Mouse (Mus musculus): ENCODE results near the gene Gm10837. TPM values are rescaled to one million over a fixed set of nuclear protein-coding genes. Genes with fewer than 3 reads are reported as not detected.
A peak's percentile ranks its signal among the peaks of the same experiment; 100 is the strongest.

The Gm10837 gene
- polyA plus RNA-seq, 1 experiment from 2014 or later, result 0.35 TPM

- H3K4me2 ChIP-seq (ENCODE audit: low read depth, low read length), result peak overlapping the region; percentile 18; the same call in 1 of the 2 replicates
- no peak overlapping the region for H3K4me3 ChIP-seq (ENCODE audit: low read depth, low read length)
- H3K9ac ChIP-seq (replicated peaks; ENCODE audit: low read depth, low read length), result no peak overlapping the region
- H3K4me1 ChIP-seq (ENCODE audit: control insufficient read depth, insufficient read depth, low read length), result peaks cover 8% of the 10 kb centered on the region
- peaks cover 31% of the 10 kb centered on the region for H3K27me3 ChIP-seq (ENCODE audit: control insufficient read depth, insufficient read depth, low read length)
- no peaks in the 10 kb centered on the region for H3K9me3 ChIP-seq (ENCODE audit: control insufficient read depth, low read length)
- no peak overlapping the region for H3K27ac ChIP-seq (ENCODE audit: low read depth, low read length)
- WGBS, result 6% methylated on average over 28 of the region's 28 CpGs
- no peaks in the 10 kb centered on the region for H3K36me3 ChIP-seq (ENCODE audit: control insufficient read depth, insufficient read depth, low read length)
- no peak for ATAC-seq (ENCODE audit: low read depth)
Observed at GRCm38 (mm10) chr14:122468971-122469755, 21.2 kb upstream of the Gm10837 start.

- Histone ChIP-seq H3K27ac (ENCODE audit: low read depth, low read length) (no peak overlapping the region), H3K4me1 (ENCODE audit: control insufficient read depth, insufficient read depth, low read length) (peaks cover 8% of the 10 kb centered on the region), H3K4me2 (ENCODE audit: low read depth, low read length) (no peak overlapping the region), H3K9me3 (ENCODE audit: control insufficient read depth, low read length) (no peaks in the 10 kb centered on the region), H3K9ac (replicated peaks; ENCODE audit: low read depth, low read length) (no peak overlapping the region), H3K27me3 (ENCODE audit: control insufficient read depth, insufficient read depth, low read length) (peaks cover 28% of the 10 kb centered on the region), H3K4me3 (ENCODE audit: low read depth, low read length) (no peak overlapping the region), H3K36me3 (ENCODE audit: control insufficient read depth, insufficient read depth, low read length) (no peaks in the 10 kb centered on the region)
- 10% methylated on average over 31 of the region's 31 CpGs for WGBS
- no peak for ATAC-seq (ENCODE audit: low read depth)
Observed at GRCm38 (mm10) chr14:122471449-122472085, 18.8 kb upstream of the Gm10837 start.

DNA sequence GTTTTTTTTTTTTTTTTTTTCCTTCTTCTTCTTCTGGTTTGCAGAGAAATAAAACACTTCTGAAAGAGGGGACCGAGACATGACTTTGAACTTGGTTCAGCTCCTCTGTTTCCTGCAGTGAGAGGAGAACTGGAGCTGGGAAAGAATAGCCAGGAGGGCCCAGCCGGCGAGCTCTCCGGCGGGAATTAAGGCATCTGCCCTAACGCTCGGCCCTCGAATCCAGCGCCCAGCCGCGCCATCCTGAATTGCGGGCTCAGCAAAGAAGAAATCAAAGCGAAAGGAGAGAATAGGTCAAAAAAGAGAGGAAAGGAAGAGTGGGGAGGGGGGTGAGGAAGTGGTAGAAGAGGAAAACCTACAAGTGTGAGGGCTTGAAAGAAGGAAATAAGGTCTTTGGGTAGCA is 18.2 kb upstream of the Gm10837 start:
- Histone ChIP-seq H3K27ac (ENCODE audit: low read depth, low read length) (peak overlapping the region; percentile 25; the same call in 1 of the 2 replicates), H3K9ac (replicated peaks; ENCODE audit: low read depth, low read length) (no peak overlapping the region), H3K4me2 (ENCODE audit: low read depth, low read length) (no peak overlapping the region), H3K27me3 (ENCODE audit: control insufficient read depth, insufficient read depth, low read length) (peaks cover 28% of the 10 kb centered on the region), H3K4me3 (ENCODE audit: low read depth, low read length) (no peak overlapping the region), H3K36me3 (ENCODE audit: control insufficient read depth, insufficient read depth, low read length) (no peaks in the 10 kb centered on the region), H3K9me3 (ENCODE audit: control insufficient read depth, low read length) (no peaks in the 10 kb centered on the region), H3K4me1 (ENCODE audit: control insufficient read depth, insufficient read depth, low read length) (peaks cover 8% of the 10 kb centered on the region)
- 1% methylated on average over 13 of the region's 13 CpGs for WGBS
- no peak for ATAC-seq (ENCODE audit: low read depth)

DNA sequence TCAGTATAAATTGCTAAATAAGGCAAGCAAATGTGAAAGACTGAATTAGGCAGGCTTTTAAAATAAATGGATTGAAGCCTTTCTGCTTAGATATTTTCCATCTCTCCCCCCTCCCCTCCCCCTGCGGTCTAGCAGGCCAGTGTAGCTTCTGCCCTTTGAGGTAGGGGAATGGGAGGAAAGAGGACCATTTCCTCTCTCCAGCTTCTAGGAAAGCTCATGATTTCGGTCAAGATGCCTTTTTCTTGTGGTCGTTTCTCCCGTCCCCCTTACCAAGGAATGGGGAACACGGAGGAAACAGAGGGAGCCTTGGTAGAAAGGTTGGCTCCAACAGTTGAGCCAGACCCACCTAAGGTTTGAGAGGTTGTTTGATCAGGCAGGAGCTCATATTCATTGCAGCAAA is 17.7 kb upstream of the Gm10837 start:
- no peak overlapping the region for H3K9ac ChIP-seq (replicated peaks; ENCODE audit: low read depth, low read length)
- H3K9me3 ChIP-seq (ENCODE audit: control insufficient read depth, low read length), result no peaks in the 10 kb centered on the region
- WGBS, result 13% methylated on average over 5 of the region's 5 CpGs
- peaks cover 8% of the 10 kb centered on the region for H3K4me1 ChIP-seq (ENCODE audit: control insufficient read depth, insufficient read depth, low read length)
- peak overlapping the region; percentile 49; the same call in 1 of the 2 replicates for H3K4me2 ChIP-seq (ENCODE audit: low read depth, low read length)
- ATAC-seq (ENCODE audit: low read depth), result no peak
- no peaks in the 10 kb centered on the region for H3K36me3 ChIP-seq (ENCODE audit: control insufficient read depth, insufficient read depth, low read length)
- 0 out of 2 replicates have a peak overlapping the region, but pooled peaks have one; percentile 5 for H3K4me3 ChIP-seq (ENCODE audit: low read depth, low read length)
- peaks cover 28% of the 10 kb centered on the region for H3K27me3 ChIP-seq (ENCODE audit: control insufficient read depth, insufficient read depth, low read length)
- H3K27ac ChIP-seq (ENCODE audit: low read depth, low read length), result peak overlapping the region; percentile 25; the same call in 1 of the 2 replicates

DNA sequence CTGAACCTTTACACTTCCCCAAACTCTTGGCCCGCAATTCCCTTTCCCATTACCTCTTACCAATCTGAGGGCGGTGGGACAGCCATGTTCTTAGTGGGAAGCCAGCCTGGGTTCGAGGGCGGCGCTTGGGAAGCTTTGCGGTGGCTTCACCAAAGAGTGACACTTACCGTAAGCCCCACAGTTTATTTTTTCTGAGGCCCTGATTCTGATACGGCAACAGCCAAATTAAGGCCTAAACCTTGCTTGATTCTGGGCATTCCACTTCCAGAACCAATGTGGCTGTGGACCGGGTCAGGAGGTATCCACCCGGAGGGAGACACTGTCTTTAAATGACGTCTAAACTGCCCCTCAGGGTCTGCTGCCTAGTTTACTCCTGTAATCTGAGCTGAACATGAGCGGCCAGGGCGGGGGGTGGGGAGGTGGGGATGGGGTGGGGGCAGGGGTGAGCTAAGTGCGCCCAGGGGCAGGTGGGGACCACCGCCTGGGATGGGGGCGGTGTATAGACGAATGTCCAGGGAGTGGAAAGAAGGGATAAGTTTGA is 17.1 kb upstream of the Gm10837 start:
- H3K4me2 ChIP-seq (ENCODE audit: low read depth, low read length), result peak overlapping the region; percentile 49; the same call in 1 of the 2 replicates
- 6% methylated on average over 17 of the region's 17 CpGs for WGBS
- H3K27me3 ChIP-seq (ENCODE audit: control insufficient read depth, insufficient read depth, low read length), result peaks cover 23% of the 10 kb centered on the region
- peak overlapping the region; percentile 67 for H3K27ac ChIP-seq (ENCODE audit: low read depth, low read length)
- no peaks in the 10 kb centered on the region for H3K9me3 ChIP-seq (ENCODE audit: control insufficient read depth, low read length)
- H3K4me3 ChIP-seq (ENCODE audit: low read depth, low read length), result no peak overlapping the region; the same call in 1 of the 2 replicates
- H3K4me1 ChIP-seq (ENCODE audit: control insufficient read depth, insufficient read depth, low read length), result peaks cover 8% of the 10 kb centered on the region
- no peak for ATAC-seq (ENCODE audit: low read depth)
- H3K9ac ChIP-seq (replicated peaks; ENCODE audit: low read depth, low read length), result no peak overlapping the region
- no peaks in the 10 kb centered on the region for H3K36me3 ChIP-seq (ENCODE audit: control insufficient read depth, insufficient read depth, low read length)

DNA sequence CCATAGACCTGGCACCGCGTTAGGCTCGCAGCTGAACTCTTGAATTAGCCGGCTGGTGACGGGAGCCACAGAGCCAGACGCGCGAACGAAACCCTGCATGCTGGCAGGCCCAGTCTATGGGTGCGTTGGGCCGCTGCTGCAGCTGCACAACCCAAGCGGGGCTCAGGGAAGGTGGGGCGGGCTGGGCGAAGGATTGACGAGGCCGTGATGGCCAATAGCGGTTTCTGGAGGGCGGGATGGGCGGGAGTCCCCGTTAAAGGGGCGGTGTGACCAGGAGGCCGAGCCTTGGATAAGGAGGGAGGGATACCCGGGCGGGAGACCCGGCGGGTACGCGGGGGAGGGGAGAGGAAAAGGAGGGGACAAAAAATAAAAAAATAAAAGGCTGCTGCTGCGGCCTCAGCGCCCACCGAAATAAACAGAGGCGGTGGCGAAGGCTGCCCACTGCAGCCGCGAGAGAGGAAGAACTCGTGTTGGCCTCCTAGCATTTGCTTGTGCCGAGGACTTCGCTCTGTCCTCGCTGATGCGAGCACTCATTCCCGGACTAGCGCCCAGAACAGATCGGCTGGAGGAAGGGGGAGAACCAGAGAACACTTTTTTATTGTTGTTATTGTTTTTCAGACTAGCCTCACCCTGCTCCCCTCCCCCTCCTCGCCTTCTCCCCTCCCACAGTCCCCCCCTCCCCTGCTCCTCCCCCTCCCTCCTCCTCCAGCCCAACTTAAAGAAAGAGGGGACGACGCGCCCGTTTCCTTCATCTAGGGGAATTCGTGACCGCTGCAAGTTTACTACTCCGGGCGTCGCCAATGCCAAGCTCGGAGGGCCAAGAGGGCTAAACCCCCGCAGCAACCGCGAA is 16.1 kb upstream of the Gm10837 start:
- Histone ChIP-seq H3K4me3 (ENCODE audit: low read depth, low read length) (peak overlapping the region; percentile 46), H3K27ac (ENCODE audit: low read depth, low read length) (peak overlapping the region; percentile 87), H3K36me3 (ENCODE audit: control insufficient read depth, insufficient read depth, low read length) (no peaks in the 10 kb centered on the region), H3K27me3 (ENCODE audit: control insufficient read depth, insufficient read depth, low read length) (peaks cover 20% of the 10 kb centered on the region), H3K4me1 (ENCODE audit: control insufficient read depth, insufficient read depth, low read length) (peaks cover 8% of the 10 kb centered on the region), H3K9me3 (ENCODE audit: control insufficient read depth, low read length) (no peaks in the 10 kb centered on the region), H3K9ac (replicated peaks; ENCODE audit: low read depth, low read length) (peak overlapping the region; percentile 70), H3K4me2 (ENCODE audit: low read depth, low read length) (peak overlapping the region; percentile 49)
- peak; percentile 80 for ATAC-seq (ENCODE audit: low read depth)
- WGBS, result under 1% methylated on average over 53 of the region's 57 CpGs

GRCm38 (mm10) chr14:122474891-122475556 is 15.4 kb upstream of the Gm10837 start, which contains the start of gene Zic2:
TSS of gene Zic2 (plus strand) at chr14:122475435.
- Histone ChIP-seq H3K9me3 (ENCODE audit: control insufficient read depth, low read length) (no peaks in the 10 kb centered on the region), H3K9ac (replicated peaks; ENCODE audit: low read depth, low read length) (peak within 1 kb of the TSS; percentile 70), H3K4me3 (ENCODE audit: low read depth, low read length) (peak within 1 kb of the TSS; percentile 46), H3K4me1 (ENCODE audit: control insufficient read depth, insufficient read depth, low read length) (peaks cover 8% of the 10 kb centered on the region), H3K4me2 (ENCODE audit: low read depth, low read length) (peak within 1 kb of the TSS; percentile 49), H3K36me3 (ENCODE audit: control insufficient read depth, insufficient read depth, low read length) (no peaks in the 10 kb centered on the region), H3K27ac (ENCODE audit: low read depth, low read length) (peak within 1 kb of the TSS; percentile 87), H3K27me3 (ENCODE audit: control insufficient read depth, insufficient read depth, low read length) (peaks cover 12% of the 10 kb centered on the region)
- WGBS, result under 1% methylated on average over 42 of the region's 73 CpGs
- ATAC-seq (ENCODE audit: low read depth), result peak; percentile 82

DNA sequence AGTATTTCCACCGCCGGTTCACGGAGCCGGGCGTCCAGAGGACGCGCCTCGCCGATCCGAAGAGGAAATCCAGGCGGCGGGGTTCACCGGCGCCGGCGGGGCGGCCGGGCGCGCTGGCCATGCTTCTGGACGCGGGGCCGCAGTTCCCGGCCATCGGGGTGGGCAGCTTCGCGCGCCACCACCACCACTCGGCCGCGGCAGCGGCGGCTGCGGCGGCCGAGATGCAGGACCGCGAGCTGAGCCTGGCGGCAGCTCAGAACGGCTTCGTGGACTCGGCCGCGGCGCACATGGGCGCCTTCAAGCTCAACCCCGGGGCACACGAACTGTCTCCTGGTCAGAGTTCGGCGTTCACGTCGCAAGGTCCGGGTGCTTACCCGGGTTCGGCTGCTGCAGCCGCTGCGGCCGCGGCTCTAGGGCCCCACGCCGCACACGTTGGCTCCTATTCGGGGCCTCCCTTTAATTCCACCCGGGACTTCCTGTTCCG is 14.8 kb upstream of the Gm10837 start:
- H3K27me3 ChIP-seq (ENCODE audit: control insufficient read depth, insufficient read depth, low read length), result peaks cover 11% of the 10 kb centered on the region
- H3K9ac ChIP-seq (replicated peaks; ENCODE audit: low read depth, low read length), result peak overlapping the region; percentile 70
- H3K27ac ChIP-seq (ENCODE audit: low read depth, low read length), result peak overlapping the region; percentile 87
- peak overlapping the region; percentile 49 for H3K4me2 ChIP-seq (ENCODE audit: low read depth, low read length)
- ATAC-seq (ENCODE audit: low read depth), result peak; percentile 13; the same call in 1 of the 2 replicates
- H3K9me3 ChIP-seq (ENCODE audit: control insufficient read depth, low read length), result no peaks in the 10 kb centered on the region
- peak overlapping the region; percentile 46 for H3K4me3 ChIP-seq (ENCODE audit: low read depth, low read length)
- peaks cover 8% of the 10 kb centered on the region for H3K4me1 ChIP-seq (ENCODE audit: control insufficient read depth, insufficient read depth, low read length)
- WGBS, result under 1% methylated on average over 65 of the region's 65 CpGs
- H3K36me3 ChIP-seq (ENCODE audit: control insufficient read depth, insufficient read depth, low read length), result no peaks in the 10 kb centered on the region
